Mouse (Mus musculus) lung, embryonic 16.5 days (tissue): Measurements from ENCODE around the gene Olfr701. TPM values are rescaled to one million over a fixed set of nuclear protein-coding genes. Genes with fewer than 3 reads are reported as not detected.

Source experiments
- polyA plus RNA-seq: library from polyadenylated mRNA; unstranded; fragments of >200 nt; fragmentation: Nextera tagmentation; extraction: Ambion mirVana; gene quantifications from 2 replicates; pipeline ENCODE4 v1.2.1, GENCODE M21; 2015

Gene Olfr701
- polyA plus RNA-seq, 1 experiment from 2014 or later = not detected

Other genes starting within 250 kb of the Olfr701 start
- not detected in 2 replicates for gene Olfr693, start 133.5 kb upstream of the Olfr701 start, polyA plus RNA-seq
- not detected in 2 replicates for gene Olfr694, start 122.3 kb upstream of the Olfr701 start, polyA plus RNA-seq
- not detected in 2 replicates for gene Olfr695, start 97.7 kb upstream of the Olfr701 start, polyA plus RNA-seq
- gene Olfr697, start 71.7 kb upstream of the Olfr701 start, polyA plus RNA-seq = not detected in 2 replicates
- gene Olfr698, start 58.7 kb upstream of the Olfr701 start, polyA plus RNA-seq = not detected in 2 replicates
- not detected in 2 replicates for gene Olfr699, start 20.9 kb upstream of the Olfr701 start, polyA plus RNA-seq
- gene Olfr700, start 5.3 kb upstream of the Olfr701 start, polyA plus RNA-seq = not detected in 2 replicates
- not detected in 2 replicates for gene Olfr702, start 19.8 kb downstream of the Olfr701 start, polyA plus RNA-seq
- not detected in 2 replicates for gene Olfr703, start 29.2 kb downstream of the Olfr701 start, polyA plus RNA-seq
- not detected in 2 replicates for gene Olfr704, start 49.1 kb downstream of the Olfr701 start, polyA plus RNA-seq
- not detected in 2 replicates for gene Olfr705, start 62.8 kb downstream of the Olfr701 start, polyA plus RNA-seq
- gene Olfr706, start 74.0 kb downstream of the Olfr701 start, polyA plus RNA-seq = not detected in 2 replicates
- not detected in 2 replicates for gene Olfr707, start 87.1 kb downstream of the Olfr701 start, polyA plus RNA-seq
- gene Olfr1532-ps1, start 93.9 kb downstream of the Olfr701 start, polyA plus RNA-seq = not detected in 2 replicates
- not detected in 2 replicates for gene Olfr709-ps1, start 118.1 kb downstream of the Olfr701 start, polyA plus RNA-seq
- not detected in 2 replicates for gene Olfr710, start 134.2 kb downstream of the Olfr701 start, polyA plus RNA-seq
- gene Olfr6, start 149.8 kb downstream of the Olfr701 start, polyA plus RNA-seq = not detected in 2 replicates
- gene Olfr711, start 161.3 kb downstream of the Olfr701 start, polyA plus RNA-seq = not detected in 2 replicates
- not detected in 2 replicates for gene Olfr2, start 191.9 kb downstream of the Olfr701 start, polyA plus RNA-seq
- not detected in 2 replicates for gene Olfr713, start 217.0 kb downstream of the Olfr701 start, polyA plus RNA-seq